Mouse (Mus musculus) heart, postnatal 36 days (tissue): Measurements from ENCODE around the gene Chrm3. TPM values are rescaled to one million over a fixed set of nuclear protein-coding genes. Genes with fewer than 3 reads are reported as not detected.
"Not testable (repeated sequence)": the region's sequence is repeated elsewhere in the genome, so short reads cannot be mapped to it uniquely, and the experiment has no call there.

Source experiments
- DNase-seq, 2 experiments: peaks; one replicate each; pipeline ENCODE4 v3.0.0; 2021 to 2022
- intact Hi-C: fragments of 180-260 bp; cut with DNase I; formaldehyde crosslinking; loops from one replicate; pipeline ENCODE4 v1.15.1; 2025
- microRNA-seq, 2 experiments: library from miRNA; unstranded; fragments of <30 nt; microRNA quantifications; one replicate each; pipeline ENCODE4 v1.2.0; 2021; ENCODE audit warnings: borderline number of aligned reads in 2 of 2
- total RNA-seq, 2 experiments: library from RNA; stranded (reverse); gene quantifications; 2 replicates each; pipeline ENCODE4 v1.2.3; 2021

Gene Chrm3
- total RNA-seq, 2 experiments from 2014 or later, result 0.68 to 1.6 TPM

GRCm38 (mm10) chr13:9834146-9834679 lies 526.4 kb downstream of the Chrm3 start:
- DNase-seq, result peak; percentile 62 to 74
- intact Hi-C loops, result not testable (repeated sequence)

DNA sequence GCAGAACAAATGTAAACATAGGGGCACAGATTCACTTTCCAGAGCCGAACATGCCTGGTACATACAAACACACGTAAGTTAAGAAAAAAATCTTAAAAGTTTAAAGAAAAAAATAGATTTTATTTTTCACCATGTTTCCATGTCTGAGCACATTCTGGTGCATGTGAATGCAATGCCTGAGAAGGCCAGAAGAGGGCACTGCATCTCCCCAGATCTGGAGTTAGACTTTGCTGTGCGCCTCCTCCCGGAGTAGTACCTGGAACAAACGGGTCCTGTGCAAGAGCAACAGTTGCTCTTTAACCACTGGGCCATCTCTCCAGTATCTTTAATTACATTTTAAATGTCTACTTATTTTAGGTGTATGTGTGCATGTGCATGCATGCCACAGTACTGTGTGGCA lies 534.4 kb downstream of the Chrm3 start:
- intact Hi-C loops, result no loop called here
- peak; percentile 7 to 49 for DNase-seq

Small RNAs within 50 kb of the gene (microRNA-seq; reads per million reads assigned to microRNA genes)
- gene Gm24187, result 0 reads per million in 2 experiments
